Mouse (Mus musculus) embryonic fibroblast, embryonic 13.5 days (primary cell): ENCODE data around the gene Hist1h2ba.

Experiments used
- CTCF ChIP-seq: IDR thresholded peaks from 2 replicates; pipeline ENCODE4 v1.5.1; 2011; ENCODE audit warnings: mild to moderate bottlenecking, control low read depth, low read length, moderate library complexity, borderline replicate concordance; ENCODE audit not compliant: insufficient read depth
- POLR2A ChIP-seq: IDR thresholded peaks from 2 replicates; pipeline ENCODE4 v1.6.1; 2011; ENCODE audit warnings: low read depth, mild to moderate bottlenecking, control low read depth, low read length, moderate library complexity

DNA sequence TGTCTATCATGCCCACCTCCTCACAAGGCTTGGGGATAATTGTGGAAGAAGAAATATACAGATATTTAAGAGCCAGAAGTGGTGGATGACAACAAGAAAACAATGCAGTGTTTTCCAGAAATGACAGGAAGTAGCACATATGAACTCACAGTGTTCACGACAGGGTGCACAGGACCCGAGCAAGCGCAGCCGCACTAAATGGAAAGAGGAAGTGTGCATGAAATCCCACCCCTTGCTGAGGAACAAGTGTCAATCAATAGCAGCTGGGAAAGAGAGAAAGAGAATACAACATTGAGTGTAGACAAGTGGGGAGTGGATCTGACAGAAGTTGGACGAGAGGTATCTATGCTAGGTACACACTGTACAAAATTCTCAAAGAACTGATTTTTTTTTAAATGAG lies 22.6 kb downstream of the Hist1h2ba start:
- TF ChIP-seq CTCF (no peak), POLR2A (no peak)
